In the genomic region with DNA sequence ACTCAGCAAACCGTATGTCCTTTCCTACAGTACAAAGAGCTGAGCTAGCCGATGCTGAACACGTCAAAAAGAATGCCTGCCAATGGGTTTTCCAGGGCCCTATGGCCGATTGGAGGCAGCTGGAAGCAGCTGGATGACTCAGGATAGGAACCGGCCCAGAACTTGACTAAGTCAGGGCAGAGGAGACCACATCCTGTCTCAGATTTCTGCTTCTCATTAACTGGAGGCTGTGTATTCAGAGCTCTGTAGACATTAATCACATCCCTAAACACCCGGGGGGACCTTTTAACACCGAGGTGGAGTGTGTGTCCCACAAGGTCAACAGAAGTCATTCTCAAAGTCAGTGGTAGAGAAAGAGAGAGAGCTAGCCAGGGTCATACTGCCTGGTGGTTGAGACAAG, we compare ENCODE assay signal across 9 mouse cellular contexts. TPM values are rescaled to one million over a fixed set of nuclear protein-coding genes. Genes with fewer than 3 reads are reported as not detected.
DNase-seq lines count a peak whose midpoint lies in the region; ATAC-seq and TF ChIP-seq lines count a peak whose summit lies in the region.
"Had no signal": no experiment of that assay in that cellular context is flagged by ENCODE, and none has a peak within 500 bp of the region (broad histone marks: within the 10 kb centered on the region; RNA-seq: fewer than 3 reads in every experiment).

No protein-coding gene starts in this region.

- no peaks in the 10 kb centered on the region for H3K9me3 ChIP-seq in heart, embryonic 16.5 days (replicated peaks; ENCODE audit: control insufficient read depth, low read length)
- no peaks in the 10 kb centered on the region for H3K9me3 ChIP-seq in limb, embryonic 10.5 days (replicated peaks)
- no peaks in the 10 kb centered on the region for H3K9me3 ChIP-seq in stomach, postnatal 0 days (ENCODE audit: control insufficient read depth, low read length)
- H3K9me3 ChIP-seq in hindbrain, embryonic 11.5 days (ENCODE audit: control insufficient read depth, low read length), result no peaks in the 10 kb centered on the region
- H3K9me3 ChIP-seq: neural tube, embryonic 13.5 days had no signal

- DNase-seq in CD8-positive naive resting alpha-beta T cell, adult 2 months (ENCODE audit: low read depth in 2 of 2, low spot score in 2 of 2), result peak; percentile 44 to 67
- DNase-seq in limb, embryonic 10.5 days (ENCODE audit: low spot score), result peak; percentile 68
- no peak for DNase-seq in stomach, postnatal 0 days (ENCODE audit: low spot score)
- no peak for DNase-seq in cerebellum, postnatal 4 days (ENCODE audit: low spot score in 2 of 2)
- DNase-seq in spleen, postnatal 4 days (ENCODE audit: low spot score in 2 of 2), result no peak
- no peak for DNase-seq in hindbrain, embryonic 11.5 days (ENCODE audit: low spot score)

- H3K9ac ChIP-seq in heart, embryonic 16.5 days (ENCODE audit: low read length), result no peak overlapping the region
- H3K9ac ChIP-seq in stomach, postnatal 0 days (ENCODE audit: low read length), result no peak overlapping the region
- no peak overlapping the region for H3K9ac ChIP-seq in hindbrain, embryonic 11.5 days (ENCODE audit: low read depth, low read length)
- H3K9ac ChIP-seq: neural tube, embryonic 13.5 days had no signal

- peak; percentile 56 for ATAC-seq in common myeloid progenitor, adult 5-6 weeks (replicated peaks; ENCODE audit: low read depth, poor library complexity, severe bottlenecking)
- ATAC-seq in heart, embryonic 16.5 days (replicated peaks; ENCODE audit: extremely low read depth, insufficient read depth, low FRiP score), result peak; percentile 69; the same call in 1 of the 2 replicates
- ATAC-seq in stomach, postnatal 0 days (ENCODE audit: low FRiP score, low TSS enrichment), result peak; percentile 71; the same call in 1 of the 2 replicates
- ATAC-seq in hindbrain, embryonic 11.5 days (ENCODE audit: low FRiP score), result no peak

- no peaks in the 10 kb centered on the region for H3K27me3 ChIP-seq in heart, embryonic 16.5 days (ENCODE audit: control insufficient read depth, insufficient read depth, low read length)
- H3K27me3 ChIP-seq in limb, embryonic 10.5 days (ENCODE audit: low read depth, poor library complexity, severe bottlenecking), result no peaks in the 10 kb centered on the region
- no peaks in the 10 kb centered on the region for H3K27me3 ChIP-seq in stomach, postnatal 0 days (ENCODE audit: control insufficient read depth, insufficient read depth, low read length)
- H3K27me3 ChIP-seq in hindbrain, embryonic 11.5 days (ENCODE audit: control insufficient read depth, insufficient read depth, low read length), result no peaks in the 10 kb centered on the region
- H3K27me3 ChIP-seq: neural tube, embryonic 13.5 days had no signal

- H3K4me3 ChIP-seq in heart, embryonic 16.5 days (ENCODE audit: low read length), result no peak overlapping the region
- no peak overlapping the region for H3K4me3 ChIP-seq in limb, embryonic 10.5 days
- no peak overlapping the region for H3K4me3 ChIP-seq in stomach, postnatal 0 days (ENCODE audit: low read depth, low read length)
- H3K4me3 ChIP-seq in hindbrain, embryonic 11.5 days (ENCODE audit: low read depth, low read length), result no peak overlapping the region
- H3K4me3 ChIP-seq: neural tube, embryonic 13.5 days had no signal

- H3K4me2 ChIP-seq in heart, embryonic 16.5 days (ENCODE audit: low read depth, low read length), result no peak overlapping the region
- no peak overlapping the region for H3K4me2 ChIP-seq in stomach, postnatal 0 days (replicated peaks; ENCODE audit: low read depth)
- H3K4me2 ChIP-seq in hindbrain, embryonic 11.5 days (replicated peaks; ENCODE audit: low read depth, low read length), result no peak overlapping the region
- H3K4me2 ChIP-seq: neural tube, embryonic 13.5 days had no signal

- 42% methylated on average over 7 of the region's 7 CpGs for WGBS in heart, embryonic 16.5 days
- WGBS in limb, embryonic 10.5 days, result 6% methylated on average over 7 of the region's 7 CpGs
- 14% methylated on average over 7 of the region's 7 CpGs for WGBS in stomach, postnatal 0 days
- 44% methylated on average over 7 of the region's 7 CpGs for WGBS in hindbrain, embryonic 11.5 days

- H3K36me3 ChIP-seq in heart, embryonic 16.5 days (ENCODE audit: control insufficient read depth, insufficient read depth), result no peaks in the 10 kb centered on the region
- no peaks in the 10 kb centered on the region for H3K36me3 ChIP-seq in limb, embryonic 10.5 days
- no peaks in the 10 kb centered on the region for H3K36me3 ChIP-seq in stomach, postnatal 0 days (ENCODE audit: control insufficient read depth, insufficient read depth, low read length)
- H3K36me3 ChIP-seq in hindbrain, embryonic 11.5 days (ENCODE audit: control insufficient read depth, insufficient read depth, low read length), result no peaks in the 10 kb centered on the region
- H3K36me3 ChIP-seq: neural tube, embryonic 13.5 days had no signal

- H3K4me1 ChIP-seq in heart, embryonic 16.5 days (ENCODE audit: control insufficient read depth, insufficient read depth, low read length), result peaks cover 4% of the 10 kb centered on the region
- H3K4me1 ChIP-seq in limb, embryonic 10.5 days, result peaks cover 63% of the 10 kb centered on the region
- H3K4me1 ChIP-seq in stomach, postnatal 0 days (replicated peaks; ENCODE audit: control insufficient read depth, insufficient read depth), result peaks cover 3% of the 10 kb centered on the region; the same call in 1 of the 2 replicates
- no peaks in the 10 kb centered on the region for H3K4me1 ChIP-seq in hindbrain, embryonic 11.5 days (replicated peaks; ENCODE audit: control insufficient read depth, insufficient read depth, low read length)

- TF ChIP-seq CTCF in stomach, postnatal 0 days (IDR thresholded peaks at IDR 0.05; ENCODE audit: low read depth), result no peak

- TF ChIP-seq EP300 in stomach, postnatal 0 days (optimal IDR thresholded peaks at IDR 0.05), result no peak

- no peak overlapping the region for H3K27ac ChIP-seq in heart, embryonic 16.5 days (ENCODE audit: low read length)
- peak overlapping the region; percentile 67 for H3K27ac ChIP-seq in limb, embryonic 10.5 days
- H3K27ac ChIP-seq in stomach, postnatal 0 days (replicated peaks), result peak overlapping the region; percentile 19
- no peak overlapping the region for H3K27ac ChIP-seq in hindbrain, embryonic 11.5 days (ENCODE audit: low read depth, low read length)
- H3K27ac ChIP-seq: neural tube, embryonic 13.5 days had no signal

RNA-seq across cellular contexts. Expression of gene Glrp1, which starts 35.3 kb away (rescaled TPM):
- total RNA-seq in common myeloid progenitor, adult 5-6 weeks (2017), result 0.91 and 3.2 TPM in 2 replicates
- polyA plus RNA-seq in heart, embryonic 16.5 days (2015; fragmentation: Nextera tagmentation; extraction: Ambion mirVana), result 0.09 and 0.24 TPM in 2 replicates
- not detected in 2 replicates for polyA plus RNA-seq in limb, embryonic 10.5 days (2016; fragmentation: Nextera tagmentation; extraction: Ambion mirVana)
- polyA plus RNA-seq in stomach, postnatal 0 days (2015; fragmentation: Nextera tagmentation; extraction: Ambion mirVana), result not detected in 2 replicates
- polyA plus RNA-seq in hindbrain, embryonic 11.5 days (2014; fragmentation: Nextera tagmentation; extraction: Ambion mirVana), result not detected in 2 replicates
- polyA plus RNA-seq: neural tube, embryonic 13.5 days had no signal

Comparison
In these comparisons a context has a peak if more than half of its experiments do, and no peak if none do; other contexts are left out.
1. DNase-seq: peak in CD8-positive naive resting alpha-beta T cell, adult 2 months (2 of 2) and limb, embryonic 10.5 days (single experiment); none in stomach, postnatal 0 days (single experiment), cerebellum, postnatal 4 days (0 of 2), spleen, postnatal 4 days (0 of 2) and hindbrain, embryonic 11.5 days (single experiment).
2. H3K27ac ChIP-seq: peak in limb, embryonic 10.5 days (single experiment) and stomach, postnatal 0 days (single experiment); none in heart, embryonic 16.5 days (single experiment) and hindbrain, embryonic 11.5 days (single experiment).